Mouse (Mus musculus) liver, adult 10 weeks (tissue): ENCODE results near the gene Olfr193. TPM values are rescaled to one million over a fixed set of nuclear protein-coding genes. Genes with fewer than 3 reads are reported as not detected.

Experiments
- polyA plus RNA-seq: library from polyadenylated mRNA; stranded (reverse); fragments of 350-450 nt; fragmentation: Illumina TruSeq; extraction: RNeasy Lipid Tissue Mini Kit (QIAGEN cat#74804); gene quantifications from one replicate; pipeline ENCODE4 v1.2.3, GENCODE M21; 2014; ENCODE audit warnings: low read depth, low replicate concordance

Gene Olfr193
- not detected for polyA plus RNA-seq

DNA sequence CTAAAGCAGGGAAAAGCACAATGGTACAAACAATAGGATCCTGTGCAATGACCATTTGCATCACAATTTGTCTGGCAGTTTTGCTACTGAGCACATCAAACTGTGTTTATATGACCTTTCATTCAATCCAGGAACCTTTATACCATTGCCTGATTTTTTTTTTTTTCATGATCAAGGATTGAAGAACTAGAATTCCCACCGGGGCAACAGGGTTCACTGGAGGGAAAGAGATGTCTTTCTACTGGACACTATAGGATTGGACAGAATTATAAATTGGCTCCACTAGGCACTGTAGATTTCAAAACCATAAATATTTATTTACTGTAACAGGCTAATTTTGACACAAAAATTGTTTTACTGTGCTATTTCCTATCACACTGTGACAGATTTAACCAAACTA lies at the start of gene Olfr193:
Gene Olfr193, minus strand, starts transcription at position 101 of the 400 bp plus-strand sequence.

GRCm38 (mm10) chr16:59146746-59147145 lies 35.1 kb upstream of the Olfr193 start, which contains the start of gene Olfr195:
Gene Olfr195 (plus strand): TSS chr16:59147046.

GRCm38 (mm10) chr16:59120969-59121368 lies 9.3 kb upstream of the Olfr193 start, which contains the start of gene Olfr194:
Gene Olfr194 (minus strand): TSS chr16:59121069.

DNA sequence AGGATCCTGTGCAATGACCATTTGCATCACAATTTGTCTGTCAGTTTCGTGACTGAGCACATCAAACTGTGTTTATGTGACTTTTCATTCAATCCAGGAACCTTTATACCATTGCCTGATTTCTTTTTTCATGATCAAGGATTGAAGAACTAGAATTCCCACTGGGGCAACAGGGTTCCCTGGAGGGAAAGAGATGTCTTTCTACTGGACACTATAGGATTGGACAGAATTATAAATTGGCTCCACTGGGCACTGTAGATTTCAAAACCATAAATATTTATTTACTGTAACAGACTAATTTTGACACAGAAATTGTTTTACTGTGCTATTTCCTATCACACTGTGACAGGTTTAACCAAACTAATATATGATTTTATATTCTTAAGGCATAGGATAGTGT lies 22.0 kb downstream of the Olfr193 start, which contains the start of gene Olfr191:
Gene Olfr191, minus strand, starts transcription at position 101 of the 400 bp plus-strand sequence.

GRCm38 (mm10) chr16:59077905-59078304 lies 33.8 kb downstream of the Olfr193 start, which contains the start of gene Olfr190:
Gene Olfr190 (minus strand): TSS chr16:59078005.

Other genes starting within 250 kb of the Olfr193 start
- not detected for gene Olfr177, start 237.1 kb downstream of the Olfr193 start, polyA plus RNA-seq
- not detected for gene Olfr178, start 219.8 kb downstream of the Olfr193 start, polyA plus RNA-seq
- gene Olfr181, start 183.1 kb downstream of the Olfr193 start, polyA plus RNA-seq: not detected
- gene Olfr180, start 182.5 kb downstream of the Olfr193 start, polyA plus RNA-seq: not detected
- gene Olfr183, start 116.5 kb downstream of the Olfr193 start, polyA plus RNA-seq: not detected
- gene Olfr186, start 81.6 kb downstream of the Olfr193 start, polyA plus RNA-seq: not detected
- gene Olfr187, start 72.1 kb downstream of the Olfr193 start, polyA plus RNA-seq: not detected
- gene Olfr190, start 33.9 kb downstream of the Olfr193 start, polyA plus RNA-seq: not detected
- not detected for gene Olfr191, start 22.1 kb downstream of the Olfr193 start, polyA plus RNA-seq
- not detected for gene Olfr194, start 9.2 kb upstream of the Olfr193 start, polyA plus RNA-seq
- gene Olfr195, start 35.2 kb upstream of the Olfr193 start, polyA plus RNA-seq: not detected
- not detected for gene Olfr196, start 58.6 kb upstream of the Olfr193 start, polyA plus RNA-seq
- gene Olfr198, start 91.7 kb upstream of the Olfr193 start, polyA plus RNA-seq: not detected
- not detected for gene Olfr199, start 107.9 kb upstream of the Olfr193 start, polyA plus RNA-seq
- not detected for gene Olfr201, start 160.8 kb upstream of the Olfr193 start, polyA plus RNA-seq
- gene Olfr202, start 174.9 kb upstream of the Olfr193 start, polyA plus RNA-seq: not detected
- gene Olfr203, start 187.0 kb upstream of the Olfr193 start, polyA plus RNA-seq: not detected
- not detected for gene Olfr204, start 206.4 kb upstream of the Olfr193 start, polyA plus RNA-seq
- gene Olfr205, start 219.3 kb upstream of the Olfr193 start, polyA plus RNA-seq: not detected
- gene Olfr206, start 237.4 kb upstream of the Olfr193 start, polyA plus RNA-seq: not detected